Mouse (Mus musculus) C2C12 (cell line): ENCODE data around the gene Zfp771.

ENCODE experiments used
- CEBPB ChIP-seq: IDR thresholded peaks from one replicate; pipeline ENCODE4 v1.6.1; 2011; ENCODE audit warnings: low read depth, mild to moderate bottlenecking, control low read depth, moderate library complexity
- CTCF ChIP-seq: IDR thresholded peaks from one replicate; pipeline ENCODE4 v1.5.1; 2011; ENCODE audit not compliant: control insufficient read depth, insufficient read depth, insufficient read length
- FOSL1 ChIP-seq: IDR thresholded peaks from one replicate; pipeline ENCODE4 v1.8.0; 2011; ENCODE audit warnings: mild to moderate bottlenecking, low read length; ENCODE audit not compliant: poor library complexity, insufficient read depth, severe bottlenecking
- MAX ChIP-seq: IDR thresholded peaks from one replicate; pipeline ENCODE4 v1.6.1; 2011; ENCODE audit warnings: mild to moderate bottlenecking, control low read depth
- MYOG ChIP-seq: IDR thresholded peaks from one replicate; pipeline ENCODE4 v1.6.1; 2011; ENCODE audit not compliant: control insufficient read depth, insufficient read length; ENCODE audit errors: extremely low read depth
- USF1 ChIP-seq: IDR thresholded peaks from one replicate; pipeline ENCODE4 v1.6.1; 2011; ENCODE audit warnings: low read depth, mild to moderate bottlenecking, control low read depth, moderate library complexity

GRCm38 (mm10) chr7:127228615-127229303 is 15.3 kb upstream of the Zfp771 start:
- TF ChIP-seq FOSL1 (no peak), CEBPB (no peak), CTCF (peak; percentile 71), MYOG (no peak), USF1 (peak; percentile 38), MAX (peak; percentile 18)
